Mouse (Mus musculus) stomach, postnatal 0 days (tissue): ENCODE measurements around the gene Pbx3.

Source experiments
- CTCF ChIP-seq: IDR thresholded peaks from 2 replicates; pipeline ENCODE4 v1.5.1; 2016; ENCODE audit warnings: antibody characterized with exemption, low read depth, mild to moderate bottlenecking, moderate library complexity
- EP300 ChIP-seq: optimal IDR thresholded peaks from 2 replicates; pipeline ENCODE3; 2016; ENCODE audit warnings: antibody characterized with exemption

GRCm38 (mm10) chr2:34399535-34399934, 26.6 kb upstream of the Pbx3 start:
- TF ChIP-seq EP300, result no peak
- TF ChIP-seq CTCF, result no peak
